ENCODE assay signal across 14 mouse cellular contexts in genomic region chr11:35972270-35972931, GRCm38 (mm10). TPM values are rescaled to one million over a fixed set of nuclear protein-coding genes. Genes with fewer than 3 reads are reported as not detected.
A peak's percentile ranks its signal among the peaks of the same experiment; 100 is the strongest.
DNase-seq lines count a peak whose midpoint lies in the region; ATAC-seq and TF ChIP-seq lines count a peak whose summit lies in the region.
"Had no signal": no experiment of that assay in that cellular context is flagged by ENCODE, and none has a peak within 500 bp of the region (broad histone marks: within the 10 kb centered on the region; RNA-seq: fewer than 3 reads in every experiment).

No protein-coding gene starts in this region.

- TF ChIP-seq CTCF in intestine, postnatal 0 days (IDR thresholded peaks at IDR 0.05; ENCODE audit: low read depth), result no peak
- TF ChIP-seq CTCF in small intestine, adult 2 months (IDR thresholded peaks at IDR 0.05; ENCODE audit: extremely low read depth, insufficient read length, insufficient replicate concordance, low read depth, low read length), result no peak

- no peak for TF ChIP-seq POLR2A in small intestine, adult 2 months (IDR thresholded peaks at IDR 0.05; ENCODE audit: low read depth, low read length)

- no peak for ATAC-seq in kidney, embryonic 16.5 days (ENCODE audit: low FRiP score, low TSS enrichment)
- no peak; the same call in 1 of the 2 replicates for ATAC-seq in forebrain, embryonic 14.5 days
- no peak for ATAC-seq in intestine, postnatal 0 days
- ATAC-seq in megakaryocyte, adult 5-6 weeks (ENCODE audit: poor library complexity, severe bottlenecking), result no peak

- H3K9me3 ChIP-seq in kidney, embryonic 16.5 days (ENCODE audit: low read length), result no peaks in the 10 kb centered on the region
- H3K9me3 ChIP-seq in forebrain, embryonic 14.5 days (replicated peaks; ENCODE audit: control insufficient read depth, low read length), result no peaks in the 10 kb centered on the region
- no peaks in the 10 kb centered on the region for H3K9me3 ChIP-seq in intestine, postnatal 0 days (ENCODE audit: control insufficient read depth)
- H3K9me3 ChIP-seq: embryonic facial prominence, embryonic 15.5 days; heart, embryonic 15.5 days; limb, embryonic 15.5 days had no signal

- DNase-seq in kidney, postnatal 25 days, result no peak
- DNase-seq in forebrain, embryonic 14.5 days (ENCODE audit: low spot score), result peak; percentile 47
- DNase-seq in urinary bladder, postnatal 36 days (ENCODE audit: low spot score in 2 of 2), result no peak
- DNase-seq: adrenal gland, postnatal 25 days; cerebellum, adult 18-20 months; kidney, adult 8-10 months; thymus, postnatal 25 days had no signal

- no peaks in the 10 kb centered on the region for H3K36me3 ChIP-seq in kidney, embryonic 16.5 days (ENCODE audit: insufficient read depth, low read length)
- no peaks in the 10 kb centered on the region for H3K36me3 ChIP-seq in forebrain, embryonic 14.5 days (ENCODE audit: control insufficient read depth, insufficient read depth, low read length)
- H3K36me3 ChIP-seq in intestine, postnatal 0 days (ENCODE audit: control insufficient read depth, insufficient read depth), result no peaks in the 10 kb centered on the region
- no peaks in the 10 kb centered on the region for H3K36me3 ChIP-seq in small intestine, adult 2 months (ENCODE audit: control insufficient read depth, insufficient read depth, low read length)
- H3K36me3 ChIP-seq: embryonic facial prominence, embryonic 15.5 days; heart, embryonic 15.5 days; limb, embryonic 15.5 days had no signal

- H3K4me1 ChIP-seq in kidney, embryonic 16.5 days (ENCODE audit: insufficient read depth, low read length), result peaks cover 31% of the 10 kb centered on the region
- peaks cover 31% of the 10 kb centered on the region for H3K4me1 ChIP-seq in forebrain, embryonic 14.5 days (ENCODE audit: control insufficient read depth, insufficient read depth, low read length)
- H3K4me1 ChIP-seq in intestine, postnatal 0 days (replicated peaks; ENCODE audit: control insufficient read depth, insufficient read depth, low read length), result peaks cover 14% of the 10 kb centered on the region; the same call in 1 of the 2 replicates
- H3K4me1 ChIP-seq in small intestine, adult 2 months (ENCODE audit: control insufficient read depth, insufficient read depth, insufficient read length, low read length), result peaks cover 29% of the 10 kb centered on the region

- H3K4me3 ChIP-seq in kidney, embryonic 16.5 days (ENCODE audit: low read length), result no peak overlapping the region
- no peak overlapping the region for H3K4me3 ChIP-seq in forebrain, embryonic 14.5 days (ENCODE audit: low read depth, low read length)
- no peak overlapping the region for H3K4me3 ChIP-seq in intestine, postnatal 0 days (ENCODE audit: low read depth, low read length)
- no peak overlapping the region for H3K4me3 ChIP-seq in small intestine, adult 2 months (ENCODE audit: low read depth, low read length)
- H3K4me3 ChIP-seq: embryonic facial prominence, embryonic 15.5 days; heart, embryonic 15.5 days; limb, embryonic 15.5 days had no signal

- H3K27me3 ChIP-seq in kidney, embryonic 16.5 days (ENCODE audit: insufficient read depth, low read length), result no peaks in the 10 kb centered on the region
- no peaks in the 10 kb centered on the region for H3K27me3 ChIP-seq in forebrain, embryonic 14.5 days (replicated peaks; ENCODE audit: control insufficient read depth, insufficient read depth, low read length)
- no peaks in the 10 kb centered on the region for H3K27me3 ChIP-seq in intestine, postnatal 0 days (replicated peaks; ENCODE audit: control insufficient read depth, insufficient read depth, low read length)
- no peaks in the 10 kb centered on the region for H3K27me3 ChIP-seq in small intestine, adult 2 months (ENCODE audit: control insufficient read depth, insufficient read depth, low read length)
- H3K27me3 ChIP-seq: embryonic facial prominence, embryonic 15.5 days; limb, embryonic 15.5 days had no signal

- H3K9ac ChIP-seq in kidney, embryonic 16.5 days (replicated peaks; ENCODE audit: low read length), result 0 out of 2 replicates have a peak overlapping the region, but pooled peaks have one; percentile 10
- no peak overlapping the region for H3K9ac ChIP-seq in forebrain, embryonic 14.5 days (ENCODE audit: low read length)
- no peak overlapping the region for H3K9ac ChIP-seq in intestine, postnatal 0 days (ENCODE audit: low read depth, low read length)
- H3K9ac ChIP-seq: embryonic facial prominence, embryonic 15.5 days; heart, embryonic 15.5 days; limb, embryonic 15.5 days had no signal

- H3K4me2 ChIP-seq in kidney, embryonic 16.5 days (replicated peaks; ENCODE audit: low read depth, low read length), result no peak overlapping the region
- H3K4me2 ChIP-seq in forebrain, embryonic 14.5 days (ENCODE audit: low read length), result no peak overlapping the region
- H3K4me2 ChIP-seq in intestine, postnatal 0 days (replicated peaks; ENCODE audit: low read depth), result peak overlapping the region; percentile 46; the same call in 1 of the 2 replicates
- H3K4me2 ChIP-seq: embryonic facial prominence, embryonic 15.5 days; heart, embryonic 15.5 days; limb, embryonic 15.5 days had no signal

- 16% methylated on average over 6 of the region's 6 CpGs for WGBS in kidney, embryonic 16.5 days
- 17% methylated on average over 6 of the region's 6 CpGs for WGBS in forebrain, embryonic 14.5 days
- WGBS in intestine, postnatal 0 days, result 18% methylated on average over 6 of the region's 6 CpGs
- 43% methylated on average over 6 of the region's 6 CpGs for WGBS in small intestine, adult 2 months

- H3K27ac ChIP-seq in kidney, embryonic 16.5 days (ENCODE audit: low read length), result no peak overlapping the region
- H3K27ac ChIP-seq in forebrain, embryonic 14.5 days (ENCODE audit: low read depth, low read length), result no peak overlapping the region
- peak overlapping the region; percentile 81 for H3K27ac ChIP-seq in intestine, postnatal 0 days (ENCODE audit: low read depth, low read length)
- peak overlapping the region; percentile 95 for H3K27ac ChIP-seq in small intestine, adult 2 months (ENCODE audit: insufficient read depth, low read depth, low read length)
- H3K27ac ChIP-seq: embryonic facial prominence, embryonic 15.5 days; heart, embryonic 15.5 days; limb, embryonic 15.5 days had no signal

RNA-seq across cellular contexts. Expression of gene Wwc1, which starts 7.9 kb away (rescaled TPM):
- 5.9 and 8.3 TPM in 2 replicates for polyA plus RNA-seq in kidney, embryonic 16.5 days (2015; fragmentation: Nextera tagmentation; extraction: Ambion mirVana)
- polyA plus RNA-seq in forebrain, embryonic 14.5 days (2014; fragmentation: Nextera tagmentation; extraction: Ambion mirVana), result 10.4 and 11.1 TPM in 2 replicates
- polyA plus RNA-seq in intestine, postnatal 0 days (2015; fragmentation: Nextera tagmentation; extraction: Ambion mirVana), result 16.1 and 18.8 TPM in 2 replicates
- 18.0 and 55.9 TPM in 2 replicates for polyA plus RNA-seq in small intestine, adult 2 months (2012; rRNA removed)
- total RNA-seq in megakaryocyte, adult 5-6 weeks (2015), result not detected in 2 replicates
- not detected in 2 replicates for total RNA-seq in megakaryocyte, adult 5-6 weeks (2017)

Comparison
In these comparisons a context has a peak if more than half of its experiments do, and no peak if none do; other contexts are left out.
1. H3K27ac ChIP-seq: peak in intestine, postnatal 0 days (single experiment) and small intestine, adult 2 months (single experiment); none in kidney, embryonic 16.5 days (single experiment) and forebrain, embryonic 14.5 days (single experiment).